Mouse (Mus musculus): ENCODE results near the gene Mms22l. TPM values are rescaled to one million over a fixed set of nuclear protein-coding genes. Genes with fewer than 3 reads are reported as not detected.

The Mms22l gene
- total RNA-seq, 2 experiments from 2014 or later, result 0.82 to 1.7 TPM

DNA sequence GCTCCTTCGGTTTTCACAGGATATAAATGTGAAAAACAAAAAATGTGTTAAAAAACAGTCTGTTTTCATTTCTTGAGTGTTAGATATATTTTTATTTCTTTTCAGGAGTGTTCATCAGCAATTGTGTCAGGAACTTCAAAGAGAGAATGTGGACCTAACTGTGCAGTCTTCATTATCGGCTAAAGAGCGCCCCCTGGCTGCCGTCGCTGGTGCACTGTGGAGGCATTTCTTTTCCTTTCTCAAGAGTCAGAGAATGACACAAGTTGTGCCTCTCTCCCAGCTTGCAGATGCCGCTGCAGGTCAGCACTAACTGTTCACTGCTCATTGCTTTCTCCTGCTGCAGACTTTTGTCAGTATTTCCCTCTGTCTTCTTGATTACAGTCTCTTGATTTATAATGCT is 78.0 kb downstream of the Mms22l start:
- intact Hi-C loops (cut with DNase I), result loop anchor here (5.0 kb wide), 1 partner anchor 322 kb away; no protein-coding TSS in a partner anchor
- H3K27ac ChIP-seq, result no peak overlapping the region
- DNase-seq (ENCODE audit: extremely low spot score in 1 of 2, low spot score in 2 of 2), result peak; percentile 79 to 90
- TF ChIP-seq CTCF (IDR thresholded peaks at IDR 0.05), result peak; percentile 95
- H3K4me3 ChIP-seq, result no peak overlapping the region

DNA sequence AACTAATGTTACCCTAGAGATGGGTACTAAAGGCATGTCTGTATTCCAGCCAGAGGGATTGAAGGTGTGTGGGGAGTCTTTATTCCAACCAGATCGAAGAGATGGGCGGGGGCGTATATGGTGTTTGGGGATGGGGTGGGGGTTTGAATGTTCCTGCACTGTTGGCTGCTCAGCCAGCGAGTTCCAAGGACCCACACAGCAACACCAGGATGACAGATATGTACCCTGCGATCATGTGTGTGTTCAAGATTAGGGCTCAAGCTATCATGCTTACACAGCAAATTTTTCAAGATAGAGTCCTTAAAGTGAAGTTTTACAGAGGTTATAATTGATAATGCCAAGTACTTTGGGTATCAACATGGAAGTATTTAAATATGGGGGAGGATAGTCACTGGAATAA is 81.3 kb downstream of the Mms22l start:
- intact Hi-C loops (cut with DNase I), result no loop called here
- H3K4me3 ChIP-seq, result no peak overlapping the region
- DNase-seq (ENCODE audit: extremely low spot score in 1 of 2, low spot score in 2 of 2), result no peak
- no peak overlapping the region for H3K27ac ChIP-seq
- TF ChIP-seq CTCF (IDR thresholded peaks at IDR 0.05), result no peak

DNA sequence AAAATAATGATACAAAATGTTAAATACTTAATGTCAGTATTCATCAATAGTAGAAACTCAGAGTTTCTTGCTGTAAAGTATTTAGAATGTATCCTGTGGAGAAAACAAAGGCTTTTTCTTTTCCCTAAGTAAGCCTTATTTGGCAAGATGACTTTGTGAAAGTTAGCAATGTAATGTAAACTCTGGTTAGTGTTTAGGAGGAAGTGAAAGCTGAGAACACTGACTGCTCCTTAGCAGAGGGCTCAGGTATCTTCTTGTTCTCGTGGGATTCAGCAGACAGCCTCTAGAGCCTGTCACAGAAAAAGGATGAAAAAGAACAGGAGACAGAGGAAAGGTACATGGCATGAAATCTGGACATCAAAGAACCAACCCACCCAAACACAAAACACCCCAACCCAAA is 86.0 kb downstream of the Mms22l start:
- Histone ChIP-seq H3K4me3 (no peak overlapping the region), H3K27ac (no peak overlapping the region)
- no peak for DNase-seq (ENCODE audit: extremely low spot score in 1 of 2, low spot score in 2 of 2)
- intact Hi-C loops (cut with DNase I), result no loop called here
- TF ChIP-seq CTCF (IDR thresholded peaks at IDR 0.05), result no peak

DNA sequence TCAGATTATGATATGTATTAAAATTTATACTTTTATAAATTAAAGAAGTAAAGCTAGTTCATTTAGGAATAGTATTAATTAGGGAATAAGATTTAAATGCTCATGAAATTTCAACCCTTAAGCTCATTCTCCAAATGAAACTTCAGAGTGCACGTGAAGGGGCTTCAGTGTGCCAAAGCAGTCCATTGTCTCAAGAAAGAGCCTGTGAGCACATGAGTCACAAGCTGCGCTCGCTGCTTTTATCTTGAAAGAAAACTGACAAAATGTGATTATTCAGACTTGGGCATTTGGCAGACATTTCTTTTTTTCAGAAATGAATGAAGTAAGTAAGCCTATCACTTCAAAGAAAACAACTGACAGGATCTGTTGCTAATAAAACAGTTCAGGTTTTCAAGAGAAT is 87.7 kb downstream of the Mms22l start:
- Histone ChIP-seq H3K4me3 (no peak overlapping the region), H3K27ac (no peak overlapping the region)
- no peak for TF ChIP-seq CTCF (IDR thresholded peaks at IDR 0.05)
- no peak for DNase-seq (ENCODE audit: extremely low spot score in 1 of 2, low spot score in 2 of 2)
- intact Hi-C loops (cut with DNase I), result no loop called here

DNA sequence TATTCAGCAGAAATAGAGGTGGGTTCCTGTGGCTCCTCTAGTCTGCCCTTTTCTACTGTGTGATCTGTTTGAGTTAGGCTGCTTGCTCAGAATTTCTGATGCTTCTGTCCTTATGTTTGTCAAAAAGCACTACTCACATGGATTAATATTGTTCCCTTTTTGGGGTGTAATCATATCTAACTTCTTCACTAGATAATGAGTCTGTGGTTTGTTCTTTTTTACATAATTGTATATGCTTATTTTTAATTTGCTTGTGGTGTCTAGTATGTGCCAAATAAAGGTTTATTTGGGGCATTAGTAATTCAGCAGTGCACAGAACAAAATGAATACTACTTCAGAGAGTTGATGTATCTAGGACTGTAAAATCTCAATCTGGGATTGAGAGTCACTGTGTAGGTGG is 98.6 kb downstream of the Mms22l start:
- intact Hi-C loops (cut with DNase I), result no loop called here
- Histone ChIP-seq H3K27ac (no peak overlapping the region), H3K4me3 (no peak overlapping the region)
- no peak for TF ChIP-seq CTCF (IDR thresholded peaks at IDR 0.05)
- DNase-seq (ENCODE audit: extremely low spot score in 1 of 2, low spot score in 2 of 2), result no peak

- H3K27ac ChIP-seq, result no peak overlapping the region
- no peak for DNase-seq (ENCODE audit: extremely low spot score in 1 of 2, low spot score in 2 of 2)
- no peak overlapping the region for H3K4me3 ChIP-seq
- TF ChIP-seq CTCF (IDR thresholded peaks at IDR 0.05), result no peak; the same call in 1 of the 2 replicates
- intact Hi-C loops (cut with DNase I), result no loop called here
Observed at GRCm38 (mm10) chr4:24596942-24597611, 100.8 kb downstream of the Mms22l start.

DNA sequence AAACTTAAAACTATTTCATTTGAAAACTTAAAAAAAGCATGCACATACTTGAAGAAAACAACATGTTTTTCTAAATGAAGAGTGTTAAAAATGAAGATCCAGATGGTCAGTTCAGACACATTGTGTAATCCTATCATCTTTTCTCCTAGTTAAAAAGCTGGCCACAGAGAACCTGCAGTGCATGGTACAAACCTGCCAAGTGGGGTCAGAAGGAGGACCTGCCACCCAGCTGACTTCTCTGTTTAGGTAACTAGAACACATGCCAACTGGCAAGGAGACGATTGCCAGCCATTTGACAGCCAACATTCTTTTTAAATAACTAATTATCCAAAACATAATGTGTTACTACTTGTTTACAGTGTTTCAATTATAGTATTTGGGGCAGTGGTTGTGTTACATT is 102.4 kb downstream of the Mms22l start:
- Histone ChIP-seq H3K4me3 (no peak overlapping the region), H3K27ac (no peak overlapping the region)
- no peak for DNase-seq (ENCODE audit: extremely low spot score in 1 of 2, low spot score in 2 of 2)
- intact Hi-C loops (cut with DNase I), result no loop called here
- TF ChIP-seq CTCF (IDR thresholded peaks at IDR 0.05), result no peak

DNA sequence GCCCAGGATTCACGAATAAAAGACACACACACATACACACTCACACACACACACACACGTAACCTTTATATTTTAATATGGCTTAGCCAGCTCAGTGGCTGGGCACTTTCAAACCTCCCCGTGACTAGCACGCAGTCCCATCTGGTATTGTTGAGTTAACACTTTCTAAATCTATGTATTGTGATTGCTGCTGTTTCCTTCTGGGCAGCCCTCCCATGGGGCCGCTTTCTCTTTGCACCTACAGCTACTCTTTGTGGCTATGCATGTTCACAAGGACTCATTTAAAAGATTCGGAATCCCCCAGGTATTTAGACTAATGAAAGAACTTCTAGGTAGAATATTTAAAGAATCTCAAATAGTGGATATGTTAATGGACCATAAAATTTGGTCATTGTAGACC is 105.5 kb downstream of the Mms22l start:
- Histone ChIP-seq H3K4me3 (no peak overlapping the region), H3K27ac (no peak overlapping the region)
- intact Hi-C loops (cut with DNase I), result no loop called here
- DNase-seq (ENCODE audit: extremely low spot score in 1 of 2, low spot score in 2 of 2), result no peak
- TF ChIP-seq CTCF (IDR thresholded peaks at IDR 0.05), result no peak

DNA sequence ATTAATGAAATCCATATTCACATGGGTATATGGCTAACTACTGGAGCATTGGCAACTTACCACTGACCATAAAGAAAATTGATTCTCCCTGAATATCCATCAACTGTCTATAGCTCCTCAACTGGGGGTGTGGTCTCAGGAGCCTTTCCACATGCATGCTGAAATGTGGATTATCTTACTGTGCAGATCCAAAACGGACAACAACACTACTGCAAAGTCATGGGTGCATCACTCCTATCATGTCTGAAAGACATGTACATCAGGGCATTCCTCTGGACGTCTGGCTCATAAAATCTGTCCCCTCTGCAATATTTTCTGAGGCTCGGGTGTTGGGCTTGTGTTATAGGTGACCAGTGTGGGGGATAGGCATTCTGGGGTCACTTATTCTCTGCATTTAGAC is 112.8 kb downstream of the Mms22l start:
- intact Hi-C loops (cut with DNase I), result no loop called here
- Histone ChIP-seq H3K4me3 (no peak overlapping the region), H3K27ac (no peak overlapping the region)
- TF ChIP-seq CTCF (IDR thresholded peaks at IDR 0.05), result no peak
- DNase-seq (ENCODE audit: extremely low spot score in 1 of 2, low spot score in 2 of 2), result no peak

- no peak for TF ChIP-seq CTCF (IDR thresholded peaks at IDR 0.05)
- DNase-seq (ENCODE audit: extremely low spot score in 1 of 2, low spot score in 2 of 2), result no peak
- intact Hi-C loops (cut with DNase I), result no loop called here
Observed at GRCm38 (mm10) chr4:24609564-24609963, 113.3 kb downstream of the Mms22l start.

DNA sequence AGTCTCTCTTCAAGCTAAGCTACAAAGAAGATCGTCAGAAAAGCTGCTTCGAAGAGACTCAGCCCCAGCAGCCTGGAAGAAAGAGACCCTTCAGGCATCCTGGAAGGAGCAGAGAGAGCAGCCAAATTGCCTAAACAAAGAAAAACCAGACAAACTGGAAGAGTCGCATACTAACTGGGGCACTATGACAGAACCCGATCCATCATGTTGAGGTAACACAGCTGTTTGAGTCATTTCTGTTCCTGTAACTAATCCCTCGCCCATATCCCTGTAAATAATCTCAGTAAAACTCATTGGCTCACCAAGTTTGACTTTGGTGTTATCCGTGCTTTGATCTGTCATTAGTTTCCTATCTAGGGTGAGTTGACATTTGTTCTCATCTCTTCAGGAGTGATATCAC is 123.8 kb downstream of the Mms22l start:
- no peak for DNase-seq (ENCODE audit: extremely low spot score in 1 of 2, low spot score in 2 of 2)
- intact Hi-C loops (cut with DNase I), result no loop called here
- TF ChIP-seq CTCF (IDR thresholded peaks at IDR 0.05), result no peak
- Histone ChIP-seq H3K27ac (no peak overlapping the region), H3K4me3 (no peak overlapping the region)

More at GRCm38 (mm10) chr4:24609564-24609963, 113.3 kb downstream of the Mms22l start:
- Histone ChIP-seq H3K4me3 (no peak overlapping the region), H3K27ac (no peak overlapping the region)

- Histone ChIP-seq H3K27ac (no peak overlapping the region), H3K4me3 (no peak overlapping the region)
- TF ChIP-seq CTCF (IDR thresholded peaks at IDR 0.05), result no peak; the same call in 1 of the 2 replicates
- no peak for DNase-seq (ENCODE audit: extremely low spot score in 1 of 2, low spot score in 2 of 2)
- intact Hi-C loops (cut with DNase I), result no loop called here
Observed at GRCm38 (mm10) chr4:24620440-24620839, 124.2 kb downstream of the Mms22l start.

All from left cerebral cortex, adult 2 months (tissue).